Mouse (Mus musculus) neutrophil, adult 83 days (primary cell): Measurements from ENCODE around the gene Zfp641. TPM values are rescaled to one million over a fixed set of nuclear protein-coding genes. Genes with fewer than 3 reads are reported as not detected.

Experiments
- total RNA-seq, 2 experiments: library from RNA; stranded (reverse); gene quantifications; one replicate each; pipeline ENCODE4 v1.2.4; 2023

Gene Zfp641
- not detected for total RNA-seq

GRCm38 (mm10) chr15:98295628-98296551 is at the start of gene Zfp641:
TSS of gene Zfp641 (minus strand) at chr15:98296161.

GRCm38 (mm10) chr15:98340887-98341286 is 44.9 kb upstream of the Zfp641 start, which contains the start of gene Olfr284:
TSS of gene Olfr284 (minus strand) at chr15:98340987.

GRCm38 (mm10) chr15:98317177-98317724 is 21.3 kb upstream of the Zfp641 start, which contains the start of gene Olfr285:
TSS of gene Olfr285 (minus strand) at chr15:98317353.

GRCm38 (mm10) chr15:98257193-98257592 is 38.8 kb downstream of the Zfp641 start, which contains the start of gene H1fnt:
TSS of gene H1fnt (minus strand) at chr15:98257293.

Other genes with a start within 250 kb of the Zfp641 start
- gene Pfkm, start 203.6 kb downstream of the Zfp641 start, total RNA-seq = 10 to 100 TPM; 10.0 to 19.2 TPM
- gene Senp1, start 202.4 kb downstream of the Zfp641 start, total RNA-seq = 10 to 100 TPM; 34.6 to 39.3 TPM
- 10 to 100 TPM; 18.1 to 20.2 TPM for gene Asb8, start 130.5 kb downstream of the Zfp641 start, total RNA-seq
- gene Ccdc184, start 129.0 kb downstream of the Zfp641 start, total RNA-seq = not detected
- not detected for gene Olfr288, start 100.6 kb downstream of the Zfp641 start, total RNA-seq
- gene Gm44579, start 75.2 kb downstream of the Zfp641 start, total RNA-seq = not detected
- not detected for gene Olfr287, start 75.1 kb downstream of the Zfp641 start, total RNA-seq
- not detected for gene Olfr286, start 61.7 kb downstream of the Zfp641 start, total RNA-seq
- not detected for gene H1fnt, start 38.9 kb downstream of the Zfp641 start, total RNA-seq
- gene Olfr285, start 21.2 kb upstream of the Zfp641 start, total RNA-seq = not detected
- not detected for gene Olfr284, start 44.8 kb upstream of the Zfp641 start, total RNA-seq
- not detected for gene Olfr283, start 84.8 kb upstream of the Zfp641 start, total RNA-seq
- not detected for gene Olfr282, start 135.1 kb upstream of the Zfp641 start, total RNA-seq
- gene Olfr281, start 156.4 kb upstream of the Zfp641 start, total RNA-seq = not detected
- not detected for gene OR5BS1P, start 173.7 kb upstream of the Zfp641 start, total RNA-seq
- not detected for gene Lalba, start 186.6 kb upstream of the Zfp641 start, total RNA-seq
- not detected for gene Olfr279, start 196.2 kb upstream of the Zfp641 start, total RNA-seq
- 10 to 100 TPM; 28.0 to 29.7 TPM for gene Kansl2, start 238.1 kb upstream of the Zfp641 start, total RNA-seq